Mouse (Mus musculus): Measurements from ENCODE around the gene Upf1. TPM values are rescaled to one million over a fixed set of nuclear protein-coding genes. Genes with fewer than 3 reads are reported as not detected.

Gene Upf1
- polyA plus RNA-seq, 1 experiment = 39.1 TPM

DNA sequence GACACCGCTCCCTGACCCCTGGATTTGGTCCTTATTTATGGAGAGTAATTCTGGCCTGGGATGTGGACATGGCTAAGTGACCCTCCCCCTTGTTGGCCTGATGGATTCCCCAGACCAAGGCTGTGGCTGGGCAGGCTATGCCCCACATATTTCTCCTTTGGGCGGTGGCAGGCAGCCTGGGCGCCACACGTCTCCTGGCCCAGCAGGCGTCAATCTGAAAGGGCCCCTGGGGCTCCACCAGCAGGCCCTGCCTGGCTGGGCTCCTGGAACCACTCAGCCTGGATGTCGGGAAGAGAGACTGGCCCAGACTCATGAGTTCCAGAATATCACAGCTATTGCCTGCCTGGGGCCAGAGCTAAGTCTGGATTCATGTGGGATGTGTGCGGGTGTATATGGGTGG is 17.4 kb upstream of the Upf1 start:
- Histone ChIP-seq H3K4me1 (ENCODE audit: control insufficient read depth, insufficient read depth, low read length) (no peaks in the 10 kb centered on the region; the same call in 1 of the 2 replicates), H3K27ac (ENCODE audit: control insufficient read depth, insufficient read depth, low read depth, low read length, poor library complexity) (no peak overlapping the region), H3K4me3 (replicated peaks; ENCODE audit: control insufficient read depth, low read depth, low read length) (no peak overlapping the region)
- TF ChIP-seq POLR2A (IDR thresholded peaks at IDR 0.05; ENCODE audit: borderline replicate concordance, control insufficient read depth, low read depth, low read length) (no peak), CTCF (IDR thresholded peaks at IDR 0.05; ENCODE audit: control insufficient read depth, insufficient read depth, low read length) (no peak)
- WGBS = 87% methylated on average over 7 of the region's 7 CpGs

DNA sequence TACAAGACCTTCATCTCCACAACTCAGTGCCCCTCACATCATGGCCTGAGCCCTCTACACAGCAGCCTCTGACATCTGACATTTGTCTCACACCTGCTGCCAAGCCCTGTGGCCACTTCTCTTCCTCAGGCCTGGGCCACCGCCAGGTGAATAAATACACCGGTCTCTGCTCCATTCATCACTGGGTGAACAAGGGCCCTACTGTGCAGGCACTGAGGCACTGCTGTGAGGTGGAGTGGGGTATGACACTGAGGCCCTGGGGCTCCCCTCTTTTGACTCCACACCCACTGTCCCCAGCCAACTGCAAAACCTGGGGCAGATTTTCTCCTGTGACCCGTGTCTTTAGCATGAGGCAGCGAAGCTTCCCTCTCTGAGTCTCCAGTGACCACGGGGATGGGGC is 13.5 kb upstream of the Upf1 start:
- WGBS = 75% methylated on average over 5 of the region's 5 CpGs
- TF ChIP-seq POLR2A (IDR thresholded peaks at IDR 0.05; ENCODE audit: borderline replicate concordance, control insufficient read depth, low read depth, low read length) (no peak), CTCF (IDR thresholded peaks at IDR 0.05; ENCODE audit: control insufficient read depth, insufficient read depth, low read length) (no peak)
- no peak overlapping the region for H3K4me3 ChIP-seq (replicated peaks; ENCODE audit: control insufficient read depth, low read depth, low read length)
- H3K27ac ChIP-seq (ENCODE audit: control insufficient read depth, insufficient read depth, low read depth, low read length, poor library complexity) = no peak overlapping the region
- H3K4me1 ChIP-seq (ENCODE audit: control insufficient read depth, insufficient read depth, low read length) = no peaks in the 10 kb centered on the region

DNA sequence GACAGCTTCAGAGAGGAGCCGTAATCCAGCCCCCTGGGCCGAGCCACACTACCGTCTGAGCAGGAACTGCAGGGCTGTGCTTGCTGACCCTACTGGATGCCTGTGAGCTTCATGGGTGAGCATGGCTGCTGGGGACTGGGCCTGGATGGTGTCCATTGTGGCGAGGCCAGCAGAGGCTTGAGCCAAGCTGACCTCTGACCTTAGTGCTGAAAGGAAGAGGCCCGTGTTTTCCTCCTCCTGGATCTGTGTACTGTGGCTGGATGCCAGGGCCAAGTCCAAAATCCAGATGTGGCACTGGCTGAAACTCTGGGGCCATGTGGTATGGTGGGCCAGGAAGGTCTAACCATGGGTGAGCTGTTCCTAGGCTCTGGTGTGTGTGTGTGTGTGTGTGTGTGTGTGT is 11.0 kb upstream of the Upf1 start:
- WGBS = 80% methylated on average over 5 of the region's 5 CpGs
- no peak overlapping the region for H3K27ac ChIP-seq (ENCODE audit: control insufficient read depth, insufficient read depth, low read depth, low read length, poor library complexity)
- TF ChIP-seq CTCF (IDR thresholded peaks at IDR 0.05; ENCODE audit: control insufficient read depth, insufficient read depth, low read length) = no peak
- TF ChIP-seq POLR2A (IDR thresholded peaks at IDR 0.05; ENCODE audit: borderline replicate concordance, control insufficient read depth, low read depth, low read length) = no peak

DNA sequence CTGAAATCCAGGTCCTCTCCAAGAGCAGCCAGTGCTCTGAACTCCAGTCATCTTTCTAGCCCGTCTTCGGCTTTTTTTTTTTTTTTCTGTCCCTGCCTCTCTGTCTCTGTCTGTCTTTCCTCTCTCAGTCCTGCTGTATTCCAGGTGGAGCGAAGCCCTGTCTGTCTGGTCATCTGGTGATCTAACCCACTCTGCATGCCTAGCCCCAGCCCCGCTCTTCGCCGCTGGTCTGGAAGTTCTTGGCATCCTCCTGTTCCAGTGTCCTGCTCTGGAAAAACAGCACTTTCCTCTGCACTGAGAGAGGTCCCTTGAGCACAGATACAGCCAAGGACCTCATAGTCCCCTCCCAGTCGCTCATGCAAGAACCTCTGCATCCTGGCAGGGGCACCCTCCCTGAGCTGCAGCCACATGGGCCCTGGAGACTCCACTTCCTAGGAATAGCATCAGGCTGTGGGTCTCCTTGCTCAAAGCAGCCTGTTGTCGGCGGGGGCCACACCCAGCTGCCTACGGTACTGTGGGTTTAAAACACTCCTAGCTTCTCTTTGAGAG is 8.5 kb upstream of the Upf1 start:
- TF ChIP-seq POLR2A (IDR thresholded peaks at IDR 0.05; ENCODE audit: borderline replicate concordance, control insufficient read depth, low read depth, low read length) (no peak), CTCF (IDR thresholded peaks at IDR 0.05; ENCODE audit: control insufficient read depth, insufficient read depth, low read length) (no peak)
- Histone ChIP-seq H3K4me3 (replicated peaks; ENCODE audit: control insufficient read depth, low read depth, low read length) (no peak overlapping the region), H3K4me1 (ENCODE audit: control insufficient read depth, insufficient read depth, low read length) (no peaks in the 10 kb centered on the region), H3K27ac (ENCODE audit: control insufficient read depth, insufficient read depth, low read depth, low read length, poor library complexity) (no peak overlapping the region)
- WGBS = 82% methylated on average over 10 of the region's 10 CpGs

More for the DNA sequence above, 11.0 kb upstream of the Upf1 start:
- Histone ChIP-seq H3K4me1 (ENCODE audit: control insufficient read depth, insufficient read depth, low read length) (no peaks in the 10 kb centered on the region), H3K4me3 (replicated peaks; ENCODE audit: control insufficient read depth, low read depth, low read length) (no peak overlapping the region)

DNA sequence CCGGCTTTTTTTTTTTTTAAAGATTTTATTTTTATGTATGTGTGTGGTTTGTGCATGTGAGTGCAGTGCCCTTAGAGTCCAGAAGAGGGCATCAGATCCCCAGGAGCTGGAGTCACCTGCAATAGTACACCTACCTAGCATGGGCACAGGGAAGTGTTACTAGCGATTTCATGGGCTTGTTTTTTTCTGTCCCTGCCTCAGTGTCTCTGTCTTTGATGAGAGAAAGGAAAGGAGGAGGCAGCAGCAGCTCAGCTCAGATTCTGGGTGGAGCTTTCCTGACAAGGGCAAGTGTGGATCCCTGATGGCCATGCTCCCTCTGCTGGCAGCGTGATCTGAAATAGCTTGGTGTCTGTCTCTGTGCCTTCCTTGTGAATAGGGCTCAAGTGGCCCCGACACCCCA is 7.7 kb upstream of the Upf1 start:
- 64% methylated on average over 4 of the region's 4 CpGs for WGBS
- H3K27ac ChIP-seq (ENCODE audit: control insufficient read depth, insufficient read depth, low read depth, low read length, poor library complexity) = no peak overlapping the region
- no peak overlapping the region for H3K4me3 ChIP-seq (replicated peaks; ENCODE audit: control insufficient read depth, low read depth, low read length)
- TF ChIP-seq CTCF (IDR thresholded peaks at IDR 0.05; ENCODE audit: control insufficient read depth, insufficient read depth, low read length) (peak; percentile 54; the same call in 1 of the 2 replicates), POLR2A (IDR thresholded peaks at IDR 0.05; ENCODE audit: borderline replicate concordance, control insufficient read depth, low read depth, low read length) (no peak)
- no peaks in the 10 kb centered on the region for H3K4me1 ChIP-seq (ENCODE audit: control insufficient read depth, insufficient read depth, low read length)

GRCm38 (mm10) chr8:70359411-70359810 is 6.3 kb upstream of the Upf1 start:
- Histone ChIP-seq H3K4me3 (replicated peaks; ENCODE audit: control insufficient read depth, low read depth, low read length) (no peak overlapping the region), H3K27ac (ENCODE audit: control insufficient read depth, insufficient read depth, low read depth, low read length, poor library complexity) (no peak overlapping the region), H3K4me1 (ENCODE audit: control insufficient read depth, insufficient read depth, low read length) (no peaks in the 10 kb centered on the region; the same call in 1 of the 2 replicates)
- TF ChIP-seq CTCF (IDR thresholded peaks at IDR 0.05; ENCODE audit: control insufficient read depth, insufficient read depth, low read length) (no peak), POLR2A (IDR thresholded peaks at IDR 0.05; ENCODE audit: borderline replicate concordance, control insufficient read depth, low read depth, low read length) (no peak)
- WGBS = 55% methylated on average over 3 of the region's 3 CpGs

DNA sequence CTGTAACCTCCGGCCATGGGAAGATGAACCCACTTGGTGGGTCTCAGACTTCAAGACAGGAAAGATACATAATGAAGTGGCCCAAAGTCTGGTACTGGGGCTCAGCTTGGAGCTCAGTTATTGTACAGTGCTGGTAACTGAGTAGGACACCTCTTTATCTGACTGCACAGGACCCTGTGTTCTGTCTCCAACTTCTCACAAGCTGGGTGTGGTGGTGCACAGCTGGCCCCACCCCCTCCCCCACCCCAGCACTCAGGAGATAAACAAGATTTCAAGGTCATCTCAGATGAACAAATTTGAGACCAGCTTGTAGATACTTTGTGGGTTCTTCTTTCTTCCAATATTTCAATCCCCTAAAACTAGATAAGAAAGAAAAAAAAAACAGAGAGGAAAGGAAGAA is 3.0 kb upstream of the Upf1 start:
- Histone ChIP-seq H3K4me3 (replicated peaks; ENCODE audit: control insufficient read depth, low read depth, low read length) (no peak overlapping the region), H3K27ac (ENCODE audit: control insufficient read depth, insufficient read depth, low read depth, low read length, poor library complexity) (no peak overlapping the region), H3K4me1 (ENCODE audit: control insufficient read depth, insufficient read depth, low read length) (peaks cover 3% of the 10 kb centered on the region; the same call in 1 of the 2 replicates)
- TF ChIP-seq CTCF (IDR thresholded peaks at IDR 0.05; ENCODE audit: control insufficient read depth, insufficient read depth, low read length) (no peak), POLR2A (IDR thresholded peaks at IDR 0.05; ENCODE audit: borderline replicate concordance, control insufficient read depth, low read depth, low read length) (no peak)
- 57% methylated on average over 1 of the region's 1 CpGs for WGBS

- Histone ChIP-seq H3K27ac (ENCODE audit: control insufficient read depth, insufficient read depth, low read depth, low read length, poor library complexity) (peak overlapping the region; percentile 85), H3K4me3 (replicated peaks; ENCODE audit: control insufficient read depth, low read depth, low read length) (peak overlapping the region; percentile 77), H3K4me1 (ENCODE audit: control insufficient read depth, insufficient read depth, low read length) (peaks cover 3% of the 10 kb centered on the region; the same call in 1 of the 2 replicates)
- 8% methylated on average over 4 of the region's 4 CpGs for WGBS
- TF ChIP-seq POLR2A (IDR thresholded peaks at IDR 0.05; ENCODE audit: borderline replicate concordance, control insufficient read depth, low read depth, low read length) (no peak), CTCF (IDR thresholded peaks at IDR 0.05; ENCODE audit: control insufficient read depth, insufficient read depth, low read length) (no peak)
These were observed 926 bp upstream of the Upf1 start for GRCm38 (mm10) chr8:70354004-70354403.
